Mouse (Mus musculus) testis, adult 2 months (tissue): ENCODE measurements around the gene Ankrd35.

Source experiments
- CTCF ChIP-seq: fragments of 200-500 bp; IDR thresholded peaks from 2 replicates; pipeline ENCODE4 v1.5.1; 2012; ENCODE audit warnings: low read depth, mild to moderate bottlenecking, inconsistent platforms, low read length, moderate library complexity; ENCODE audit not compliant: control insufficient read depth, insufficient read depth, insufficient replicate concordance
- POLR2A ChIP-seq: fragments of 200-500 bp; IDR thresholded peaks from 2 replicates; pipeline ENCODE4 v1.6.1; 2012; ENCODE audit warnings: low read depth, mild to moderate bottlenecking, inconsistent platforms, low read length, moderate library complexity; ENCODE audit not compliant: control insufficient read depth

DNA sequence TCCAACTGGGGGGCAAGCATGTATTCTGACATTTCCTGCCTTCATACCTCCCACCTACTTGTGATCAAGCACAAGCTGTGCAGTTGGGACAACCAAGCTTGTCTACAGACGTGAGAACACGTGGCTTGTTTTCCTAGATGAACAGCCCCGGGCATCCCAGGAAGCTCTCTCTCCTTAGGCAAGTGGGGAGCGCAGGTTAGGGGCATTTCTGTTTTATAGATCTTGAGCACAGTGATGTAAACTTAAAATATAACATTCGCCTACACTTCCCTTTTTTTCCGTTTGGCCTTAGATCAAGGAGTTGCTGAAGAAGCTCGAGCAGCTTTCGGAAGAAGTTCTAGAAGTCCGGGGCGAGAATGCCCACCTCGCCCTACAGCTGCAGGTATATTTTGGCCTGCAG is 18.9 kb downstream of the Ankrd35 start:
- no peak for TF ChIP-seq CTCF
- TF ChIP-seq POLR2A: no peak
